Mouse (Mus musculus): Measurements from ENCODE around the gene Art4.

Gene Art4

GRCm38 (mm10) chr6:136827116-136827515 is 30.4 kb downstream of the Art4 start:
- DNase-seq (ENCODE audit: low read depth, low spot score) = peak; percentile 45

- no peak for DNase-seq (ENCODE audit: low read depth, low spot score)
Observed at GRCm38 (mm10) chr6:136824987-136825386, 32.5 kb downstream of the Art4 start.

- no peak for DNase-seq (ENCODE audit: low read depth, low spot score)
Observed at GRCm38 (mm10) chr6:136821086-136821485, 36.4 kb downstream of the Art4 start.

- no peak for DNase-seq (ENCODE audit: low read depth, low spot score)
Observed at GRCm38 (mm10) chr6:136820381-136820780, 37.2 kb downstream of the Art4 start.

GRCm38 (mm10) chr6:136817549-136817948 is 40.0 kb downstream of the Art4 start:
- no peak for DNase-seq (ENCODE audit: low read depth, low spot score)

- no peak for DNase-seq (ENCODE audit: low read depth, low spot score)
Observed at GRCm38 (mm10) chr6:136816826-136817225, 40.7 kb downstream of the Art4 start.

DNA sequence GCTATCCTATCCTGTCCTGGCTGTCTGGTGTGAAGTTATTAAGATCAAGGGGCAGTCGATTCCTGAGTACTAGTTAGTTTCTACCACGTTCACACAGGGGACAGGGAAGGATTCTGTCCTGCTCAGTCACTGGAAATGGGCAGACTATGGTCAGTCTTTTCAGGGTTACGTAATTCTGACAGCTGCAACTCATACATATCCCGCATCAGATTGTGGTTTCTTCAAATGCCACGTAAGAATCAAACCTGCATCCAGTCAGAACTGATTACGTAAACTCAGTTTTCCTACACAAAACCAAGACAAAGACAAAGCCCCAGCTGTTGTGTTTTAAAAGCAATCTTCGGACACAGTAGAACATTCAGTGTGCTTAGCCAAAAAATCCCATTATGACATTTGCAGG is 42.2 kb downstream of the Art4 start:
- no peak for DNase-seq (ENCODE audit: low read depth, low spot score)

DNA sequence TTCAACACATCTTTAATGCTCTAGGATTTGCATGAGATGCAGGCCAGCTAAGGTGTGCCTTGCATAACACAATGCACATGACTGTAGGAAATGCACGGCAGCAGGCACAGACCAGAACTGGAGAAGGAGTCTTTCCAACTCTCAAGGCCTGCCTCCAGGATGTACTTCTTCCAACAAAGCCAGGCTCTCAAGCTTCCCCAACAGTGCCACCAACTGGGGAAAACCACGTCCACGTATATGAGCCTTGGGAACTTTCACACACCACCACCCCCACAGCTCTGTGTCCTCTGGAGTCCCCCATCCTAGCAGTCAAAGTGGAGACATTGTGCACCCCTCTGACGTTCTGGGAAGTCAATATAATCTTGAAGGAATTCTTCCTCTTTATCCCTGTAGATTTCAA is 44.4 kb downstream of the Art4 start:
- no peak for DNase-seq (ENCODE audit: low read depth, low spot score)

GRCm38 (mm10) chr6:136811196-136811595 is 46.3 kb downstream of the Art4 start:
- DNase-seq (ENCODE audit: low read depth, low spot score) = no peak

DNA sequence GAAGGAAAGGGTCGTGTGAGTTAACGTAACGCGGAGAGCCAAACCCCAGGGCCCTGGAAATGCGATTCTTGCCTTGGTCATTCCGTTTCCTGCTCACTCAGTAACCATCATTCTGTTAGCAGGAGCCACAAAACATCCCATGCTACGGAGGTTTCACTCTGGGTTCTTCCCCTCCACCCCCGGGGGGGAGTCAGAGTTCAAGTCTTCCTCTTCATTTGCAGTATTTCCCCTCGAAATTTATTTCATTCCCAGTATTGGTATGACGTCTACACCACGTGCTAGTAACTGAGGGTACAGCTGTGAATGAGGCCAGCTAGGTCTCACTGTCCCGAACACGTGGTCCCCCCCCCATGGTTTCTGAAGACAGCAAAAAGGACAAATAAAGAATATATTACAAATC is 47.9 kb downstream of the Art4 start:
- DNase-seq (ENCODE audit: low read depth, low spot score) = no peak

GRCm38 (mm10) chr6:136809077-136809476 is 48.5 kb downstream of the Art4 start:
- peak; percentile 82 for DNase-seq (ENCODE audit: low read depth, low spot score)

DNA sequence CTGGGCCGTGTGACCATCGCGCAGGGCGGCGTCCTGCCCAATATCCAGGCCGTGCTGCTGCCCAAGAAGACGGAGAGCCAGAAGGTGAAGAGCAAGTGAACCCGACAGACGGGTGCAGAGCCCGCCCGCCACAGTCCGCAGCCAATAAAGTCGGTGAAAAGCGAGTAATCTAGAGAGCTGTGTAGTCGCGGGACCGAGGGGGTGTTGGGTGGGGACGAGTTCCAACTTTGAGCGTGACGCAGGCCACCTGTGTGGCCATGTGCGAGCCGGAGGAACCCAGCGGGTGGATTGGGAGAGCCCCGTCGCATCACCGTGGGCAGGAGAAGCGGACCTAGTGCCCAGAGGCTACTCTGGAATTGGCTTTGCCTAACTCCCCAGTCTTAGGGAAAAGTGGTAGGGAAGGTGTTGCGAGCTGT is 48.9 kb downstream of the Art4 start:
- peak; percentile 65 for DNase-seq (ENCODE audit: low read depth, low spot score)

DNA sequence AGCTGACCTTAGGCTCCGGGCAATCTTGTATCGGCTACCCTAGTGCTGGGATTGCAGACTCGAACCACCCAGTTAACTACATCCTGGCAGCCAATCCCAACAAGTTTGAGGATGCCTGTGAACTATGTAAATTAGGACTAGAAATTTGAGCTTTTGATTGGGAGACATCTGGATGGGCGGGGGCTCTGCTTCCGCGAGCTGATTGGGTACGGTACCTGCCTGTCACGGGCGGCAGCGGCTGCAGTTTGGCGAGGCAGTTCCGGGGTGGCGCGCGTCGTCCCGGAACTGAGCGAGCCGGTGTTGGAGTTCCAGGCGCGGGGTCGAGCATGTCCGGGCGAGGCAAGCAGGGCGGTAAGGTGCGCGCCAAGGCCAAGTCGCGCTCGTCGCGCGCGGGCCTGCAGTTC is 49.5 kb downstream of the Art4 start, which contains the start of gene H2afj:
TSS of gene H2afj (plus strand) at position 231 of the 404 bp plus-strand sequence.
- peak; percentile 98 for DNase-seq (ENCODE audit: low read depth, low spot score)

DNA sequence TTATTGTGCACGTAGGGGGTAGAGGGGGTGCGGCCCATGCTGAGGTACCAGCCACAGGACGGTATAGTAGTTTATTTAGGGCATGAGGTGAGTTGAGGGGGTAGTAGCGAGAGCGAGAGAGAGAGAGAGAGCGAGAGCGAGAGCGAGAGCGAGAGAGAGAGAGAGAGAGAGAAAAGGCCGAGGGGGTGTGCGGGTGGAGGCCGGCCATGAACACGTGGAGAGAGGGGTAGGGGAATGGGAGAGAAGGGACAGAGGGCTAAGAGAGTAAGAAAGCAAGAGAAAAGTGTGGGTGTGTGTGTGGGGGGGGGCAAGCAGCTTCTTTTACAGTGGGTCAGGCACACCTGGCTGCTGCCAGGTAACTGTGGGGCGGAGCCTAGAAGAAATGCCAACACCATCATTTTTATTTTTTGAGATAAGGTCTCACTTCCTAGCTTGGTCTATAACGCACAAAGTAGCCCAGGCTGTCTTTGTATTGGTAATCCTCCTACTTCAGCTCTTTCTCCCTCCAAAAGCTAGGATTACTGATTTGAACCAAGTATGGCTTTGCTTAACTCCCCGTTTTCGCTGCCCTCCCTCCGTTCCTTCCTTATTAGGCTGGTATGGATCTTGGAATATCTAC is 50.0 kb downstream of the Art4 start:
- DNase-seq (ENCODE audit: low read depth, low spot score) = no peak

DNA sequence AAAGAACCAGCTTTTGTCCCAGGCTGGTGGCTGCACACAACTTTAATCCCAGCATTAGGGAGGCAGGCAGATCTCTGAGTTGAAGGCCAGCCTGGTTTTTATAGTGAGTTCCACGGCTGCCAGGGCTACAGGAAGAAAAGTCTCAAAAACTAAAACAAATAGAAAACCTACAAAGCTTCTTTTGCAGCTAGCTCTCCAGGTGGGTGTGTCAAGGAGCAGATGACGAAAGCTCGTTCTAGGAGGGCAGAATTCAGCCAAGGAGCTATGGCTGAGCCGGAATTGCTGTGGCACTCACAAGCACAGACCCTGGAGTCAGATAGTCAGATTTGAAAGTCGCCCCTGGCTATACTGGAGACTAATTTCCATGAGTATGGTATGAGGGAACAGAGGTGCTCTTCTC is 50.7 kb downstream of the Art4 start:
- no peak for DNase-seq (ENCODE audit: low read depth, low spot score)

DNA sequence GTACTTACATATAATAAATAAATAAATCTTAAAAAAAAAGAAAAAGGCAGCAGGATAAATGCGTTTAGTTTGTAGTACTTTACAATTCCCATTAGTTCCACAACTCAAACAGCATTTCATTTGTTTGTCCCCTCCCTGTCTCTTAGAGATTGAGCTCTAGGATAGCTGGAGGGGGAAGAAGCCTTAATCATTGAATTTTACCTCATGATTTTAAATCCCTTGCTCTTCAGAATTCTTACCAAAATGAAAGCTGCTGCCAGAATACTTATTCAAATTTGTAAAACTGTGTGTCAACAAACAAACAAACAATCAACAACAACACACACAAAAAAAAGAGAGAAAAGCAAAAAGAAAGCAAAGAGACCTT is 52.1 kb downstream of the Art4 start:
- peak; percentile 46 for DNase-seq (ENCODE audit: low read depth, low spot score)

DNA sequence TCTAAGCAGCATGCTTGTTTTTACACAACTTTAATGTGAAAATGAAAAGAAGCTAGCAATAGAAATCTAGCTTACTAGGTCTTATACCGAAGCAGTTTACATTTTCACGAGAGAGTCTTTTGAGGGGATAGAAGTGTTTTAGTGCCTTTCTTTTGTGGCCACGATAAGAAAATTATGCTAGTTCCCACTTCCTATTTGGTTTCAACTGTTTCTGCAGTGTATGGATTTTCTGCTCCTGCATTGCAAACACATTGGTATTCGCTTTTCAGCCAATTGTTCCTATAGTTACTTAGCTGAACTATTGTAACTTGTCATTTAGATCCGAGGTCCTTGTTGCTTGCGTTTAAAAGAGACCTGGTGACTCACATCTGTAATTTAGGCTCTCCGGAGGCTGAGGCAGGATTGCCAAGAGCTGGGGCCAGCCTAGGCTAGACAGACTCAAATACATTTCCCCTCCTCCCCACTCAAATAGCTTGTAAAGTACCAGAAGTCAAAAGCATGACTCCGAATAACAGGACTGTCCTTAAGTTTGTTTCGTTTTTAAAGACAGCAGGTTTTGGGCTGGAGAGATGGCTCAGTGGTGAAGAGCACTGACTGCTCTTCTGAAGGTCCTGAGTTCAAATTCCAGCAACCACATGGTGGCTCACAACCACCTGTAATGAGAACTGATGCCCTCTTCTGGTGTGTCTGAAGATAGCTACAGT is 52.7 kb downstream of the Art4 start:
- peak; percentile 86 for DNase-seq (ENCODE audit: low read depth, low spot score)

DNA sequence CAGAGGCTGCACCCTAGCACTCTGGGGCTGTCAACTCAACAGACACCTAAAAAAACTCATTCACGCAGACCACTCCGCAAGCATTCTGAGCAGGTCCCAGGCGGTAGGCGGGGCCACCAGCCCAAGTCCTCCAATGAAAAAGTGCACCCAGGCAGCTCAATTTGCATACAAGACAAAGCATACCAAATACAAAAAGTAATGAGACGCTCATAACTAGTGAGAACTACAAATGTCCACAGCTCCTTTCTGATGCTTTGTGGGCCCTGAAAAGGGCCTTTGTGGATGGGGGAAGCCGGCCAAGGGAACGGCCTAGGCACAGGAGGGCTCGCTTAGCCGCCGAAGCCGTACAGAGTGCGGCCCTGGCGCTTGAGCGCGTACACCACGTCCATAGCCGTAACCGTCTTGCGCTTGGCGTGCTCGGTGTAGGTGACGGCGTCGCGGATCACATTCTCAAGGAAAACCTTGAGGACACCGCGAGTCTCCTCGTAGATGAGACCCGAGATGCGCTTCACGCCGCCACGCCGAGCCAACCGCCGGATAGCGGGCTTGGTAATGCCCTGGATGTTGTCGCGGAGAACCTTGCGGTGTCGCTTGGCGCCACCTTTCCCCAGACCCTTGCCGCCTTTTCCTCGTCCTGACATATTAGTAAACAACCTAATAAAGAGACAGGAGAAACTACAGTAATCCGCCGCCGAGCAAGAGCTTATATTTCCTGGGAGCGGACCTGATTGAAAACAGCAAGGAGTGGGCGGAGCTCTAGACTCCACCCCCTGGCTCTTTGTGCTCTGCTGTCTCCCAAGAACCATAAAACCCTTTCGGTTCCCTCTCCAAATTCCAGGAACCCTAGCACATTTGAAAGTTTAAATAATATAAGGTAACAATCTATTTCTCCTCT is 53.5 kb downstream of the Art4 start, which contains the start of gene Hist4h4:
TSS of gene Hist4h4 (minus strand) at position 677 of the 895 bp plus-strand sequence.
- peak; percentile 98 for DNase-seq (ENCODE audit: low read depth, low spot score)

- no peak for DNase-seq (ENCODE audit: low read depth, low spot score)
Observed at GRCm38 (mm10) chr6:136803093-136803738, 54.3 kb downstream of the Art4 start.

DNA sequence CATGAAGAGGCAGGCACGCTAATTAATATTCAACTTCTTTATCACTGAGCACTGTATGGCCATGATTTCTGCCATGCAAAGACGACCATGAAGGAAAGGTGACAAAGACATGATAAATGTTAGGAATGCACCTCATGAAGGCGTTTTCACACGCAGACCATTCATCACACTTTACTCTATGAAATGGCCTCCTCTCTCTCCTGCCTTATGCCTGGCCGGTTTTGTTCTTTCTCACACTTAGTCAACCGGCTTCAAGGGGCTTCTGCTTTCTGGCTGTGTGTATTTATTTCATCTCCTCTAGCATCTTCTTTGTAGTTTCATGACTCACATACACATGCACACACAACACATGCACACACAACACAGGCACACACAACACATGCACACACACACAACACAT is 56.3 kb downstream of the Art4 start:
- DNase-seq (ENCODE audit: low read depth, low spot score) = peak; percentile 73

- no peak for DNase-seq (ENCODE audit: low read depth, low spot score)
Observed at GRCm38 (mm10) chr6:136800710-136801109, 56.8 kb downstream of the Art4 start.

Measured in A20 (cell line).